Mouse (Mus musculus): ENCODE results near the gene Ninj1. TPM values are rescaled to one million over a fixed set of nuclear protein-coding genes. Genes with fewer than 3 reads are reported as not detected.
A peak's percentile ranks its signal among the peaks of the same experiment; 100 is the strongest.

Gene Ninj1
- polyA plus RNA-seq, 1 experiment from 2014 or later: 63.3 TPM

DNA sequence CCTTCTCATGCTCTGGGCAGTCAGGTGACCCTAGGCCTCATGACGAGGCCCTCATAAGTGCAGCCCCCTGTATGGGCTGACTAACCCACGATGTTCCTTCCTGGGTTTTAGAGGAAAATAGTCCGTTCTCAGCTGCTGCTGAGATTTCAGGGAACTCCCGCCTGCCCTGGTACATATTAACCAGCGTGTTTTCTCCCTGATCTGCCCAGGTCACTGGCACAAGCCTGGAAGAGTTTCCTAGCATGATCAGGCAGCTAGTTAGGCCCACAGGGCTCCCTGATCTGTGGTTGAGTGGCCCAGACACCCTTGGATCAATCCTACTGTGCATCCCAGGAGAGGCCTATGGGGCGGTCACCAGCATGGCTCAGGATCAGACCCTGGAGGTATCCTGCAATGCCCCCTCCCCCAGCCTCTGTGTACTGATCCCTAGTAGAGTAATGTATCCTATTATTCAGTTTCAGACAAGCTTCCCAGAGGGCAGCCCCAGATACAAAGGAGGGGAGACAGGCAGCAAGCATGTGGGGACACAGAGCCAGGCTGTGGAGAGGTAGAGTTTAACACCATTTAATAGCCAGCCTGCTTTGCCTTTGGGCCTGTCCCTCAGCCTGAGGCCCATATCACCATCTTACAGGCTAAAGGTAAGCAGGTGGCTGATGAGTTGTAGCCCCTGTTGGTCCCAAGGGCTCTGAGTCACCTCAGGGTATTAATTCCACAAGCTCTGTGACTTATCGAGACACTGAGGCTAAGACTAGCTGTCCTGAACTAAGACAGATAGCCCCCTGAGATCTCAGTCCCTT lies 3.8 kb downstream of the Ninj1 start:
- peaks cover 50% of the 10 kb centered on the region for H3K4me1 ChIP-seq (ENCODE audit: control insufficient read depth, insufficient read depth, low read length)
- H3K27ac ChIP-seq (ENCODE audit: low read length): peak overlapping the region; percentile 65
- H3K36me3 ChIP-seq (ENCODE audit: control insufficient read depth, insufficient read depth, low read length): no peaks in the 10 kb centered on the region
- peak overlapping the region; percentile 50 for H3K9ac ChIP-seq (ENCODE audit: low read depth, low read length)
- WGBS: 58% methylated on average over 7 of the region's 7 CpGs
- H3K4me3 ChIP-seq (ENCODE audit: low read length): no peak overlapping the region
- H3K27me3 ChIP-seq (replicated peaks; ENCODE audit: control insufficient read depth, insufficient read depth, low read length): no peaks in the 10 kb centered on the region
- ATAC-seq: no peak
- H3K9me3 ChIP-seq (ENCODE audit: control insufficient read depth, low read length): no peaks in the 10 kb centered on the region
- peak overlapping the region; percentile 11; the same call in 1 of the 2 replicates for H3K4me2 ChIP-seq (ENCODE audit: low read depth, low read length)

DNA sequence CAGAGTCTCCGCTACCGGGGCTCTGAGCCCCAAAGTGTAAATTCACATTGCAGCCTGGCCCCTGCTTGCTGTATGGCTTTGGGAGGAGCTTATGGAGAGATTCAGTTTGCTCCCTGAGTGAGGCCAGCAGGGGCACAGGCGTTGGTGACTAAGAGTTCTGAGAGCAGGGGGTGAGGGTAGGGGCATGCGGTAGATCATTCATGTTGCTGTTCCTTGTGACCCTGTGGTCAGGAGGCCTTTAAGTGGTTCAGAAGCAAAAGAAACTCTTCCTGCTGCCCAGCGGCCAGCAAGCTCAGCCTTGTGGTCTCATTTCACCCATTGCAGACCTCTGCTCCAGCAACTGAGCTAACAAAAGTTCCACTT lies 4.4 kb downstream of the Ninj1 start:
- 44% methylated on average over 5 of the region's 5 CpGs for WGBS
- Histone ChIP-seq H3K27ac (ENCODE audit: low read length) (peak overlapping the region; percentile 65; the same call in 1 of the 2 replicates), H3K9ac (ENCODE audit: low read depth, low read length) (peak overlapping the region; percentile 50), H3K4me3 (ENCODE audit: low read length) (no peak overlapping the region), H3K9me3 (ENCODE audit: control insufficient read depth, low read length) (no peaks in the 10 kb centered on the region), H3K36me3 (ENCODE audit: control insufficient read depth, insufficient read depth, low read length) (no peaks in the 10 kb centered on the region), H3K4me1 (ENCODE audit: control insufficient read depth, insufficient read depth, low read length) (peaks cover 45% of the 10 kb centered on the region), H3K4me2 (ENCODE audit: low read depth, low read length) (peak overlapping the region; percentile 11; the same call in 1 of the 2 replicates), H3K27me3 (replicated peaks; ENCODE audit: control insufficient read depth, insufficient read depth, low read length) (no peaks in the 10 kb centered on the region)
- no peak for ATAC-seq

DNA sequence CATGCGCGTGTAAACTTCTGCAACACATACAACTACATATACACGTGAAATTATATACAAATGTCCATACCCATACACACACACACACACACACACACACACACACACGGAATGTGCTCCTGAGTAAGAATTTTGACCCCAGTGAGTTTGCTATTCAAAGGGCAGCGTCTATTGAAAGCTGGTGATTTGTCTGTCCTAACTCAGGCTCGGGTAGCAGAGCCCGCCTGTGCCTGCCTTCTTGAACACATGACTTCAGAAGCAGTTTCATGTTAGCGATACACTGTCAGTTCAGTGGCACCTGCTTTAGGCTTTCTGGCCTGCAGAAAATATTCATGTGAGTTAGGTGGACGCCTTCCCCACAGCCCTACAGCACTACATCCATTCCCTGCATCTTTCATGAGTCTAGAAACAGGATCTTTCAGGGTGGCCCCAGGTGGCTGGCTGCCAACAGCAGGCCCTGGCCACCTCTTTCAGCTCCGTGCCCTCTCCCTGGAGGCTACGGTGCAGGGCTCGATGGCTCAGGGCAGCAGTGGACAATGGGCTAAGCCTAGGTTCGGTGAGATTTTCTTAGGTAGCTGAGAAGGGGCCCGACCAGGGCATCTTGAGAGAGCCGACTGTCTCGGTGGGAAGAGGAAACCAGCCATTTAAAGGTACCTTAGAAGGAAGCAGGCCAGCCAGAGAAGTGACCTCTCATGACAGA lies 5.0 kb downstream of the Ninj1 start:
- Histone ChIP-seq H3K27ac (ENCODE audit: low read length) (no peak overlapping the region), H3K4me1 (ENCODE audit: control insufficient read depth, insufficient read depth, low read length) (peaks cover 40% of the 10 kb centered on the region), H3K4me3 (ENCODE audit: low read length) (no peak overlapping the region), H3K9me3 (ENCODE audit: control insufficient read depth, low read length) (no peaks in the 10 kb centered on the region), H3K36me3 (ENCODE audit: control insufficient read depth, insufficient read depth, low read length) (no peaks in the 10 kb centered on the region), H3K9ac (ENCODE audit: low read depth, low read length) (no peak overlapping the region), H3K27me3 (replicated peaks; ENCODE audit: control insufficient read depth, insufficient read depth, low read length) (no peaks in the 10 kb centered on the region), H3K4me2 (ENCODE audit: low read depth, low read length) (no peak overlapping the region)
- 75% methylated on average over 16 of the region's 16 CpGs for WGBS
- ATAC-seq: no peak

DNA sequence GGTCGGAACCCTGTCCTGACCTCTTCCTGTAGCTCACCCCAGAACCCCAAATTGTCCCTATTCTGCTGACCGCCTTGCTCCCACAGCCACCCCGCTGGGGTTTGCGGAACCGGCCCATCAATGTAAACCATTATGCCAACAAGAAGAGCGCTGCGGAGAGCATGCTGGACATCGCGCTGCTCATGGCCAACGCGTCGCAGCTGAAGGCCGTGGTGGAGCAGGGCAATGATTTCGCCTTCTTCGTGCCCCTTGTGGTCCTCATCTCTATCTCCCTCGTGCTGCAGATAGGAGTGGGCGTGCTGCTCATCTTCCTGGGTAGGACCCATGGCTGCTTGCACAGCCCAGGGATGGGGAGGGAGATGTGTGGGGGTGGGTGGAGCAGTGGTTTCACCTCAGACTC lies 6.4 kb downstream of the Ninj1 start:
- Histone ChIP-seq H3K4me1 (ENCODE audit: control insufficient read depth, insufficient read depth, low read length) (peaks cover 32% of the 10 kb centered on the region), H3K9me3 (ENCODE audit: control insufficient read depth, low read length) (no peaks in the 10 kb centered on the region), H3K4me3 (ENCODE audit: low read length) (no peak overlapping the region), H3K4me2 (ENCODE audit: low read depth, low read length) (no peak overlapping the region), H3K9ac (ENCODE audit: low read depth, low read length) (no peak overlapping the region), H3K36me3 (ENCODE audit: control insufficient read depth, insufficient read depth, low read length) (no peaks in the 10 kb centered on the region), H3K27ac (ENCODE audit: low read length) (no peak overlapping the region), H3K27me3 (replicated peaks; ENCODE audit: control insufficient read depth, insufficient read depth, low read length) (no peaks in the 10 kb centered on the region)
- ATAC-seq: no peak
- WGBS: 94% methylated on average over 17 of the region's 17 CpGs

DNA sequence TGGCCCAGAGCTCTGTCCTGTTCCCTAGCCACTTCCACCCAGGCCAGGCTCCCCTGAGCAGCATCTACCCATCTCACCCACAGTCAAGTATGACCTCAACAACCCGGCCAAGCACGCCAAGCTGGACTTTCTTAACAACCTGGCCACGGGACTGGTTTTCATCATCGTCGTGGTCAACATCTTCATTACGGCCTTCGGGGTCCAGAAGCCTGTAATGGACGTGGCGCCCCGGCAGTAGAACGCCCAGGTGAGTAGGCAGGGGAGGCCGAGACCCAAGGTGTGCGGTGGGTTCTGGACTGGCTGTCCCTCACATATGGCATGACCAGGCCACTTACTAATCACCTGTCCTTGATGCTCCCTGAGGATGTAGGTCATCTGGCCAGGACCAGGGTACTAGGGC lies 7.5 kb downstream of the Ninj1 start:
- Histone ChIP-seq H3K27me3 (replicated peaks; ENCODE audit: control insufficient read depth, insufficient read depth, low read length) (no peaks in the 10 kb centered on the region), H3K4me2 (ENCODE audit: low read depth, low read length) (no peak overlapping the region), H3K9ac (ENCODE audit: low read depth, low read length) (no peak overlapping the region), H3K27ac (ENCODE audit: low read length) (no peak overlapping the region), H3K4me1 (ENCODE audit: control insufficient read depth, insufficient read depth, low read length) (peaks cover 27% of the 10 kb centered on the region), H3K9me3 (ENCODE audit: control insufficient read depth, low read length) (no peaks in the 10 kb centered on the region), H3K4me3 (ENCODE audit: low read length) (no peak overlapping the region), H3K36me3 (ENCODE audit: control insufficient read depth, insufficient read depth, low read length) (no peaks in the 10 kb centered on the region)
- no peak for ATAC-seq
- WGBS: 92% methylated on average over 13 of the region's 13 CpGs

DNA sequence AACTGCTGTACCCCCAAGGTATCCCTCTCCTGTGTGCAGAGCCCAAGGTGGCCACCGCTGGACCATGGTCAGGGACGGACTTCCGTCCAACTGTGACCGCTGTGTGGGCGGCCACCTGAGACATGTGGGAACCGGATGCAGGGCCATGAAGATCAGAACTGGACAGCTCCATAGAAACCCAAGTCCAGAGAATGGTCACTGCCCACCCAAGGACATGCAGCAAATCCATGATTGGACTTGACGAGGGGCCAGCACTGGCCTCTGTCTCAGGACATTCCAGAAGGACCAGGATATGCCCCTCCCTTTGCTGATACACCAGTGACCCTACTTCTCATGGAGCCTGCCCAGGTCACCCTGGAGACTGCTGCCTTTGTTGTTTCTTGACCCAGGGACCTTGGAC lies 8.4 kb downstream of the Ninj1 start:
- Histone ChIP-seq H3K4me2 (ENCODE audit: low read depth, low read length) (no peak overlapping the region), H3K4me1 (ENCODE audit: control insufficient read depth, insufficient read depth, low read length) (peaks cover 18% of the 10 kb centered on the region), H3K9ac (ENCODE audit: low read depth, low read length) (no peak overlapping the region), H3K27me3 (replicated peaks; ENCODE audit: control insufficient read depth, insufficient read depth, low read length) (no peaks in the 10 kb centered on the region), H3K36me3 (ENCODE audit: control insufficient read depth, insufficient read depth, low read length) (no peaks in the 10 kb centered on the region), H3K4me3 (ENCODE audit: low read length) (no peak overlapping the region), H3K9me3 (ENCODE audit: control insufficient read depth, low read length) (no peaks in the 10 kb centered on the region), H3K27ac (ENCODE audit: low read length) (no peak overlapping the region)
- no peak for ATAC-seq
- 94% methylated on average over 7 of the region's 7 CpGs for WGBS

DNA sequence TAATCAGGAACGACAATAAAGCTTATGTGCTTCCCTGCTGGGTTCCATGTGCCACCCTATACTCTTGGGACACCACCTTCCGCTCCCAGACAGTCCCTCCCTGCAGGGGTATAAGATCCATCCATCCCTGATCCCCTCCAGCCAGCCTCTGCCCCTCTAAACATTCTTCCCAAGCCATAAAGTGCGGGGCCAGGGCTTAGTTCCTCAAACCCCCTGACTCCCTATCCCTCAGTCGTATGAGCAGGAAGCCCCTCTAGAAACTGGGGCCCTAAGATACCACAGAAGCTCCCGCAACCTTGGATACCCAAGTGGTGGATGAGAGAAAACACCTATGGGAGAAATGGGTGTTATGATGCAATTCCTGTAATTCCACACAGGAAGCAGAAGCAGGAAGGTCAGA lies 8.9 kb downstream of the Ninj1 start:
- WGBS: 80% methylated on average over 5 of the region's 5 CpGs
- no peak overlapping the region for H3K27ac ChIP-seq (ENCODE audit: low read length)
- no peaks in the 10 kb centered on the region for H3K27me3 ChIP-seq (replicated peaks; ENCODE audit: control insufficient read depth, insufficient read depth, low read length)
- peaks cover 13% of the 10 kb centered on the region for H3K4me1 ChIP-seq (ENCODE audit: control insufficient read depth, insufficient read depth, low read length)
- H3K9me3 ChIP-seq (ENCODE audit: control insufficient read depth, low read length): no peaks in the 10 kb centered on the region
- H3K4me3 ChIP-seq (ENCODE audit: low read length): no peak overlapping the region
- ATAC-seq: no peak
- H3K4me2 ChIP-seq (ENCODE audit: low read depth, low read length): no peak overlapping the region
- no peaks in the 10 kb centered on the region for H3K36me3 ChIP-seq (ENCODE audit: control insufficient read depth, insufficient read depth, low read length)
- no peak overlapping the region for H3K9ac ChIP-seq (ENCODE audit: low read depth, low read length)

DNA sequence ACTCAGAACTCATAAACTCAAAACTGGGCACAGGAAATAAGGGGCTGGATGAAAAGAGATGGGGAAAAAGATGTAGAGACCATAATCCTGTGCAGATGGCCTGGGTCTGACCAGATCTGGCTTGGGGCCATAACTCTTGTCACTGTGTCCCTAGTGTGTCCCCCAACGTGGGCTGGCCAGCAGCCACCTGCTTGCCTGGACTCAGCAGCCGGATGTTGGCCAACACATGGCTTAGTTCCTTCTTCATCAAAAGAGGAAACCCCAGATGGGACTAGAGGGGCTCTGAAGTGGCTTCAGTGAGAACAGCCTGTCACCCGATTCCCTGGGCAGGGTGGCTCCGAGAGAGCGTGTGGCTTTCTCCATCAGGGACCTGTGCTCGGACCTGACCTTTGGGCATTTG lies 9.5 kb downstream of the Ninj1 start:
- Histone ChIP-seq H3K4me2 (ENCODE audit: low read depth, low read length) (no peak overlapping the region), H3K27me3 (replicated peaks; ENCODE audit: control insufficient read depth, insufficient read depth, low read length) (no peaks in the 10 kb centered on the region), H3K4me1 (ENCODE audit: control insufficient read depth, insufficient read depth, low read length) (peaks cover 7% of the 10 kb centered on the region), H3K36me3 (ENCODE audit: control insufficient read depth, insufficient read depth, low read length) (no peaks in the 10 kb centered on the region), H3K27ac (ENCODE audit: low read length) (no peak overlapping the region), H3K4me3 (ENCODE audit: low read length) (no peak overlapping the region), H3K9me3 (ENCODE audit: control insufficient read depth, low read length) (no peaks in the 10 kb centered on the region), H3K9ac (ENCODE audit: low read depth, low read length) (no peak overlapping the region)
- WGBS: 79% methylated on average over 6 of the region's 6 CpGs
- ATAC-seq: 0 out of 2 replicates have a peak, but pooled peaks have one; percentile 7

DNA sequence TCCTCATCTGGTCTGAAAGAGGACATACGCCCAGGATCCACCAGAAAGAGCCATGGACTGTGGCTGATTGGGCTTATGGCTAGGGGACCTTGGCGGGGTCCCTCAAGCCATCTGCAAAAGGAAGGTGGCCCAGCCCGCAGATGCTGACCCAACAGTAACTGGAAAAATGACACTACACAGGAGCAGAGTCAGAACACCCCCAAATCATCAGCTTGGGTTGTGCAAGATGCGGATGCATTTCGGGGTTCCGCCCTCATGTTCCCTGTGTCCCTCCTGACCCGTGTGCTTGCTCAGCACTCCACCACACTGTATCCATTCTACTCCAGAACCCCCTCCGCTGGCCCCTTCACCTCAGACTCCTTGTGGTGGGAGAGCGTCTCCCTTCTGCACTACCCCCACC lies 11.4 kb downstream of the Ninj1 start:
- no peak for ATAC-seq
- Histone ChIP-seq H3K4me3 (ENCODE audit: low read length) (no peak overlapping the region), H3K27me3 (replicated peaks; ENCODE audit: control insufficient read depth, insufficient read depth, low read length) (no peaks in the 10 kb centered on the region), H3K36me3 (ENCODE audit: control insufficient read depth, insufficient read depth, low read length) (no peaks in the 10 kb centered on the region; the same call in 1 of the 2 replicates), H3K4me1 (ENCODE audit: control insufficient read depth, insufficient read depth, low read length) (no peaks in the 10 kb centered on the region), H3K27ac (ENCODE audit: low read length) (no peak overlapping the region), H3K9me3 (ENCODE audit: control insufficient read depth, low read length) (no peaks in the 10 kb centered on the region), H3K9ac (ENCODE audit: low read depth, low read length) (no peak overlapping the region), H3K4me2 (ENCODE audit: low read depth, low read length) (no peak overlapping the region)
- WGBS: 92% methylated on average over 9 of the region's 9 CpGs
